Mouse (Mus musculus) liver, embryonic 12.5 days (tissue): ENCODE results near the gene Ntm. TPM values are rescaled to one million over a fixed set of nuclear protein-coding genes. Genes with fewer than 3 reads are reported as not detected.

ENCODE experiments used
- ATAC-seq: fragments of 200-750 bp; cut with Nextera tagmentation; 2 replicates; pipeline ENCODE4 v1.8.0; 2017; ENCODE audit warnings: moderate number of reproducible peaks, mild to moderate bottlenecking, moderate library complexity
- H3K27ac ChIP-seq: fragments of 300-500 bp; sonication (generic); 2 replicates; pipeline ENCODE4 v1.5.1; 2016; ENCODE audit warnings: mild to moderate bottlenecking
- H3K27me3 ChIP-seq: fragments of 300-500 bp; sonication (generic); replicated peaks from 2 replicates; pipeline ENCODE4 v1.6.1; 2016; ENCODE audit warnings: mild to moderate bottlenecking, moderate library complexity
- H3K36me3 ChIP-seq: fragments of 300-500 bp; sonication (generic); 2 replicates; pipeline ENCODE4 v1.6.1; 2016; ENCODE audit warnings: mild to moderate bottlenecking, moderate library complexity
- H3K4me1 ChIP-seq: fragments of 300-500 bp; sonication (generic); 2 replicates; pipeline ENCODE4 v1.6.1; 2016
- H3K4me2 ChIP-seq: fragments of 300-500 bp; sonication (generic); 2 replicates; pipeline ENCODE4 v1.6.1; 2016; ENCODE audit warnings: mild to moderate bottlenecking, moderate library complexity
- H3K4me3 ChIP-seq: fragments of 300-500 bp; sonication (generic); 2 replicates; pipeline ENCODE4 v1.5.1; 2016; ENCODE audit warnings: mild to moderate bottlenecking, moderate library complexity
- H3K9ac ChIP-seq: fragments of 300-500 bp; sonication (generic); 2 replicates; pipeline ENCODE4 v1.6.1; 2016; ENCODE audit warnings: mild to moderate bottlenecking, moderate library complexity
- H3K9me3 ChIP-seq: fragments of 300-500 bp; sonication (generic); replicated peaks from 2 replicates; pipeline ENCODE4 v1.6.1; 2016; ENCODE audit warnings: mild to moderate bottlenecking, moderate library complexity
- WGBS: fragments of 180-500 bp; shearing (Covaris S2); methylation state at CpG from one replicate; pipeline ENCODE4 v1.1.7; 2016; ENCODE audit not compliant: insufficient replicate concordance; 5-methylcytosine and 5-hydroxymethylcytosine counted together
- polyA plus RNA-seq: library from polyadenylated mRNA; unstranded; fragments of >200 nt; fragmentation: Nextera tagmentation; extraction: Ambion mirVana; gene quantifications from 2 replicates; pipeline ENCODE4 v1.2.1, GENCODE M21; 2016

Ntm gene
- polyA plus RNA-seq, 1 experiment from 2014 or later = 1.7 TPM

GRCm38 (mm10) chr9:29472226-29472625, 490.7 kb downstream of the Ntm start:
- Histone ChIP-seq H3K4me1 (no peaks in the 10 kb centered on the region), H3K4me3 (no peak overlapping the region), H3K36me3 (no peaks in the 10 kb centered on the region), H3K27ac (no peak overlapping the region), H3K27me3 (no peaks in the 10 kb centered on the region), H3K9ac (no peak overlapping the region), H3K4me2 (no peak overlapping the region), H3K9me3 (no peaks in the 10 kb centered on the region)
- WGBS = 35% methylated on average over 4 of the region's 4 CpGs
- ATAC-seq = no peak

- no peak for ATAC-seq
- H3K27ac ChIP-seq = no peak overlapping the region
- H3K4me2 ChIP-seq = no peak overlapping the region
- H3K9me3 ChIP-seq = no peaks in the 10 kb centered on the region
- H3K4me3 ChIP-seq = no peak overlapping the region
- H3K4me1 ChIP-seq = no peaks in the 10 kb centered on the region
- no peak overlapping the region for H3K9ac ChIP-seq
- 58% methylated on average over 4 of the region's 4 CpGs for WGBS
- H3K36me3 ChIP-seq = no peaks in the 10 kb centered on the region
- no peaks in the 10 kb centered on the region for H3K27me3 ChIP-seq
Observed at GRCm38 (mm10) chr9:29464756-29465155, 498.2 kb downstream of the Ntm start.

GRCm38 (mm10) chr9:29462970-29463593, 499.9 kb downstream of the Ntm start:
- H3K9me3 ChIP-seq = no peaks in the 10 kb centered on the region
- no peaks in the 10 kb centered on the region for H3K27me3 ChIP-seq
- no peak overlapping the region for H3K27ac ChIP-seq
- H3K36me3 ChIP-seq = no peaks in the 10 kb centered on the region
- H3K9ac ChIP-seq = no peak overlapping the region
- WGBS = 58% methylated on average over 10 of the region's 10 CpGs
- no peak for ATAC-seq
- no peak overlapping the region for H3K4me2 ChIP-seq
- H3K4me1 ChIP-seq = no peaks in the 10 kb centered on the region
- H3K4me3 ChIP-seq = no peak overlapping the region

- H3K9me3 ChIP-seq = no peaks in the 10 kb centered on the region
- no peaks in the 10 kb centered on the region for H3K27me3 ChIP-seq
- 14% methylated on average over 5 of the region's 5 CpGs for WGBS
- ATAC-seq = no peak
- H3K36me3 ChIP-seq = no peaks in the 10 kb centered on the region
- H3K4me3 ChIP-seq = no peak overlapping the region
- no peak overlapping the region for H3K9ac ChIP-seq
- no peaks in the 10 kb centered on the region for H3K4me1 ChIP-seq
- no peak overlapping the region for H3K4me2 ChIP-seq
- H3K27ac ChIP-seq = no peak overlapping the region
Observed at GRCm38 (mm10) chr9:29457976-29458572, 504.9 kb downstream of the Ntm start.

GRCm38 (mm10) chr9:29456014-29456413, 506.9 kb downstream of the Ntm start:
- WGBS = 65% methylated on average over 7 of the region's 7 CpGs
- Histone ChIP-seq H3K9ac (no peak overlapping the region), H3K36me3 (no peaks in the 10 kb centered on the region), H3K27ac (no peak overlapping the region), H3K27me3 (no peaks in the 10 kb centered on the region), H3K9me3 (no peaks in the 10 kb centered on the region), H3K4me3 (no peak overlapping the region), H3K4me1 (no peaks in the 10 kb centered on the region), H3K4me2 (no peak overlapping the region)
- ATAC-seq = no peak

- H3K36me3 ChIP-seq = no peaks in the 10 kb centered on the region
- no peak overlapping the region for H3K9ac ChIP-seq
- no peak overlapping the region for H3K4me3 ChIP-seq
- no peaks in the 10 kb centered on the region for H3K9me3 ChIP-seq
- H3K4me2 ChIP-seq = no peak overlapping the region
- WGBS = 55% methylated on average over 1 of the region's 1 CpGs
- ATAC-seq = no peak
- H3K27ac ChIP-seq = no peak overlapping the region
- no peaks in the 10 kb centered on the region for H3K4me1 ChIP-seq
- H3K27me3 ChIP-seq = no peaks in the 10 kb centered on the region
Observed at GRCm38 (mm10) chr9:29451232-29451631, 511.7 kb downstream of the Ntm start.

- no peak overlapping the region for H3K4me2 ChIP-seq
- no peak for ATAC-seq
- no peak overlapping the region for H3K9ac ChIP-seq
- no peak overlapping the region for H3K27ac ChIP-seq
- no peaks in the 10 kb centered on the region for H3K27me3 ChIP-seq
- WGBS = 50% methylated on average over 4 of the region's 4 CpGs
- no peaks in the 10 kb centered on the region for H3K9me3 ChIP-seq
- H3K4me3 ChIP-seq = no peak overlapping the region
- no peaks in the 10 kb centered on the region for H3K4me1 ChIP-seq
- no peaks in the 10 kb centered on the region for H3K36me3 ChIP-seq
Observed at GRCm38 (mm10) chr9:29444001-29444400, 518.9 kb downstream of the Ntm start.

- Histone ChIP-seq H3K4me2 (no peak overlapping the region), H3K27me3 (no peaks in the 10 kb centered on the region), H3K4me3 (no peak overlapping the region), H3K9me3 (no peaks in the 10 kb centered on the region), H3K9ac (no peak overlapping the region), H3K36me3 (no peaks in the 10 kb centered on the region), H3K27ac (no peak overlapping the region), H3K4me1 (no peaks in the 10 kb centered on the region)
- WGBS = 44% methylated on average over 5 of the region's 5 CpGs
- no peak for ATAC-seq
Observed at GRCm38 (mm10) chr9:29439401-29439800, 523.5 kb downstream of the Ntm start.

GRCm38 (mm10) chr9:29434611-29435010, 528.3 kb downstream of the Ntm start:
- H3K9ac ChIP-seq = no peak overlapping the region
- no peak overlapping the region for H3K27ac ChIP-seq
- H3K4me3 ChIP-seq = no peak overlapping the region
- H3K9me3 ChIP-seq = no peaks in the 10 kb centered on the region
- H3K4me1 ChIP-seq = no peaks in the 10 kb centered on the region
- ATAC-seq = no peak
- H3K4me2 ChIP-seq = no peak overlapping the region
- H3K27me3 ChIP-seq = no peaks in the 10 kb centered on the region
- 36% methylated on average over 6 of the region's 6 CpGs for WGBS
- H3K36me3 ChIP-seq = no peaks in the 10 kb centered on the region

GRCm38 (mm10) chr9:29433910-29434309, 529.0 kb downstream of the Ntm start:
- Histone ChIP-seq H3K9me3 (no peaks in the 10 kb centered on the region), H3K4me2 (no peak overlapping the region), H3K27me3 (no peaks in the 10 kb centered on the region), H3K4me1 (no peaks in the 10 kb centered on the region), H3K36me3 (no peaks in the 10 kb centered on the region), H3K9ac (no peak overlapping the region), H3K4me3 (no peak overlapping the region), H3K27ac (no peak overlapping the region)
- ATAC-seq = no peak
- 7% methylated on average over 4 of the region's 4 CpGs for WGBS

- Histone ChIP-seq H3K27ac (no peak overlapping the region), H3K9ac (no peak overlapping the region), H3K4me3 (no peak overlapping the region), H3K27me3 (no peaks in the 10 kb centered on the region), H3K9me3 (no peaks in the 10 kb centered on the region), H3K36me3 (no peaks in the 10 kb centered on the region), H3K4me1 (no peaks in the 10 kb centered on the region), H3K4me2 (no peak overlapping the region)
- ATAC-seq = no peak
- 23% methylated on average over 7 of the region's 7 CpGs for WGBS
Observed at GRCm38 (mm10) chr9:29433156-29433555, 529.8 kb downstream of the Ntm start.

GRCm38 (mm10) chr9:29431590-29431989, 531.4 kb downstream of the Ntm start:
- Histone ChIP-seq H3K4me1 (no peaks in the 10 kb centered on the region), H3K9ac (no peak overlapping the region), H3K9me3 (no peaks in the 10 kb centered on the region), H3K4me2 (no peak overlapping the region), H3K36me3 (no peaks in the 10 kb centered on the region), H3K27ac (no peak overlapping the region), H3K27me3 (no peaks in the 10 kb centered on the region), H3K4me3 (no peak overlapping the region)
- ATAC-seq = no peak
- WGBS = 66% methylated on average over 9 of the region's 9 CpGs

GRCm38 (mm10) chr9:29430189-29430588, 532.8 kb downstream of the Ntm start:
- Histone ChIP-seq H3K4me2 (no peak overlapping the region), H3K27ac (no peak overlapping the region), H3K36me3 (no peaks in the 10 kb centered on the region), H3K27me3 (no peaks in the 10 kb centered on the region), H3K4me3 (no peak overlapping the region), H3K9me3 (no peaks in the 10 kb centered on the region), H3K9ac (no peak overlapping the region), H3K4me1 (no peaks in the 10 kb centered on the region)
- no peak for ATAC-seq
- WGBS = 61% methylated on average over 3 of the region's 3 CpGs
